Mouse (Mus musculus) mature B cell (primary cell): Measurements from ENCODE around the gene Vsx2.

Experiments used
- in situ Hi-C: fragments of 300-500 bp; cut with MboI; formaldehyde crosslinking; loops from 2 replicates; pipeline ENCODE4 v1.14.3; 2019

Vsx2 gene

GRCm38 (mm10) chr12:84571466-84572340 is 2.1 kb downstream of the Vsx2 start:
- in situ Hi-C loops = no loop called here

- in situ Hi-C loops = no loop called here
Observed at GRCm38 (mm10) chr12:84572341-84572720, 2.8 kb downstream of the Vsx2 start.

GRCm38 (mm10) chr12:84573094-84573493 is 3.5 kb downstream of the Vsx2 start:
- in situ Hi-C loops = no loop called here

GRCm38 (mm10) chr12:84577768-84578439 is 8.3 kb downstream of the Vsx2 start:
- in situ Hi-C loops = no loop called here

GRCm38 (mm10) chr12:84578440-84578770 is 8.8 kb downstream of the Vsx2 start:
- in situ Hi-C loops = no loop called here

- in situ Hi-C loops = no loop called here
Observed at GRCm38 (mm10) chr12:84581285-84581684, 11.7 kb downstream of the Vsx2 start.

GRCm38 (mm10) chr12:84589825-84590761 is 20.5 kb downstream of the Vsx2 start:
- in situ Hi-C loops = no loop called here

GRCm38 (mm10) chr12:84598324-84598723 is 28.8 kb downstream of the Vsx2 start:
- in situ Hi-C loops = no loop called here

GRCm38 (mm10) chr12:84604001-84604400 is 34.4 kb downstream of the Vsx2 start:
- in situ Hi-C loops = no loop called here

- in situ Hi-C loops = no loop called here
Observed at GRCm38 (mm10) chr12:84605860-84606259, 36.3 kb downstream of the Vsx2 start.

GRCm38 (mm10) chr12:84611718-84612117 is 42.2 kb downstream of the Vsx2 start:
- in situ Hi-C loops = no loop called here

- in situ Hi-C loops = no loop called here
Observed at GRCm38 (mm10) chr12:84612518-84612917, 43.0 kb downstream of the Vsx2 start.

- in situ Hi-C loops = no loop called here
Observed at GRCm38 (mm10) chr12:84614001-84614400, 44.4 kb downstream of the Vsx2 start.

- in situ Hi-C loops = no loop called here
Observed at GRCm38 (mm10) chr12:84614524-84614923, 45.0 kb downstream of the Vsx2 start.

GRCm38 (mm10) chr12:84616977-84617630 is 47.5 kb downstream of the Vsx2 start, which contains the start of gene Abcd4:
TSS of gene Abcd4 (minus strand) at chr12:84617413.
- in situ Hi-C loops = no loop called here

- in situ Hi-C loops = no loop called here
Observed at GRCm38 (mm10) chr12:84617663-84618062, 48.1 kb downstream of the Vsx2 start.

GRCm38 (mm10) chr12:84620975-84621374 is 51.4 kb downstream of the Vsx2 start:
- in situ Hi-C loops = no loop called here

GRCm38 (mm10) chr12:84624601-84625000 is 55.0 kb downstream of the Vsx2 start:
- in situ Hi-C loops = no loop called here

- in situ Hi-C loops = no loop called here
Observed at GRCm38 (mm10) chr12:84625116-84625515, 55.6 kb downstream of the Vsx2 start.

- in situ Hi-C loops = no loop called here
Observed at GRCm38 (mm10) chr12:84631867-84632266, 62.3 kb downstream of the Vsx2 start.

GRCm38 (mm10) chr12:84640253-84640652 is 70.7 kb downstream of the Vsx2 start:
- in situ Hi-C loops = no loop called here

GRCm38 (mm10) chr12:84640654-84641053 is 71.1 kb downstream of the Vsx2 start, which contains the start of gene Vrtn:
TSS of gene Vrtn (plus strand) at chr12:84641019.
- in situ Hi-C loops = no loop called here
